Mouse (Mus musculus) ES-Bruce4 (cell line): ENCODE measurements around the gene Dctn1.

Experiments used
- CTCF ChIP-seq: IDR thresholded peaks from one replicate; pipeline ENCODE4 v1.8.1; 2011; ENCODE audit warnings: low read depth, low read length
- EP300 ChIP-seq: IDR thresholded peaks from 2 replicates; pipeline ENCODE4 v1.6.1; 2011; ENCODE audit warnings: low read depth, low read length; ENCODE audit not compliant: insufficient read depth
- POLR2A ChIP-seq: IDR thresholded peaks from one replicate; pipeline ENCODE4 v1.8.1; 2011; ENCODE audit warnings: low read length; ENCODE audit not compliant: insufficient read depth

DNA sequence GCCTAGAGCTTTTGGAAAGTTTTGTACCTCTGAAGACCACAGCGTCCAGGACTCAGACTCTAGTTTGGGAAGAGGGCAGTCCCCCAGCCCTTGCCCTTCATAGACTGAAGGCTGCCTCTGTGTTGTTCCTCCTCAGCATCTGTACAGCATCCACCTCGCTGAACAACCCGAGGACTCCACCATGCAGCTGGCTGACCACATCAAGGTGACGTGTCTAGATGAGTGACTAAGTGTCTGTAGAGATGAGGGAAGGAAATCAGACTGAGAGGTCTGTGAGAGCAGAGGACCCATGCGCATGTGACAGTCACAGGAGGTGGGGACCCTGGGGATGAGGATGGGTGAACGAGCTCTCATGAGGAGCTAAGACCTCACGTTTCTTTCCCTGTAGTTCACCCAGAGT lies 27.9 kb downstream of the Dctn1 start:
- TF ChIP-seq CTCF (no peak), EP300 (no peak), POLR2A (no peak)
